Mouse (Mus musculus) intestine, embryonic 16.5 days (tissue): Measurements from ENCODE around the gene Adam11. TPM values are rescaled to one million over a fixed set of nuclear protein-coding genes. Genes with fewer than 3 reads are reported as not detected.
A peak's percentile ranks its signal among the peaks of the same experiment; 100 is the strongest.

Source experiments
- ATAC-seq: fragments of 200-750 bp; cut with Nextera tagmentation; 2 replicates; pipeline ENCODE4 v1.8.0; 2017; ENCODE audit warnings: moderate TSS enrichment, moderate library complexity
- H3K27ac ChIP-seq: fragments of 300-500 bp; sonication (generic); 2 replicates; pipeline ENCODE4 v1.5.1; 2014; ENCODE audit warnings: mild to moderate bottlenecking, low read length
- H3K27me3 ChIP-seq: fragments of 300-500 bp; sonication (generic); replicated peaks from 2 replicates; pipeline ENCODE4 v1.6.1; 2014; ENCODE audit warnings: low read length, control low read depth, mixed read lengths; ENCODE audit not compliant: control insufficient read depth, insufficient read depth
- H3K36me3 ChIP-seq: fragments of 300-500 bp; sonication (generic); 2 replicates; pipeline ENCODE4 v1.6.1; 2014; ENCODE audit warnings: low read length, control low read depth; ENCODE audit not compliant: control insufficient read depth, insufficient read depth
- H3K4me1 ChIP-seq: fragments of 300-500 bp; sonication (generic); 2 replicates; pipeline ENCODE4 v1.6.1; 2014; ENCODE audit warnings: low read length, control low read depth, mixed read lengths; ENCODE audit not compliant: control insufficient read depth, insufficient read depth
- H3K4me2 ChIP-seq: fragments of 300-500 bp; sonication (generic); 2 replicates; pipeline ENCODE4 v1.6.1; 2014; ENCODE audit warnings: low read depth, low read length, control low read depth
- H3K4me3 ChIP-seq: fragments of 300-500 bp; sonication (generic); 2 replicates; pipeline ENCODE4 v1.5.1; 2014; ENCODE audit warnings: mild to moderate bottlenecking, low read length
- H3K9ac ChIP-seq: fragments of 300-500 bp; sonication (generic); 2 replicates; pipeline ENCODE4 v1.6.1; 2014; ENCODE audit warnings: low read depth, low read length
- H3K9me3 ChIP-seq: fragments of 300-500 bp; sonication (generic); 2 replicates; pipeline ENCODE4 v1.6.1; 2016; ENCODE audit warnings: low read length, control low read depth; ENCODE audit not compliant: control insufficient read depth
- WGBS: fragments of 180-500 bp; shearing (Covaris S2); extraction: QIAGEN DNeasy Blood & Tissue Kit; methylation state at CpG from one replicate; pipeline ENCODE4 v1.1.7; 2014; 5-methylcytosine and 5-hydroxymethylcytosine counted together
- polyA plus RNA-seq: library from polyadenylated mRNA; unstranded; fragments of >200 nt; fragmentation: Nextera tagmentation; extraction: Ambion mirVana; gene quantifications from 2 replicates; pipeline ENCODE4 v1.2.1, GENCODE M21; 2015

The Adam11 gene
- polyA plus RNA-seq, 1 experiment from 2014 or later = 3.1 TPM

GRCm38 (mm10) chr11:102763009-102763767 lies 1.9 kb downstream of the Adam11 start:
- Histone ChIP-seq H3K36me3 (no peaks in the 10 kb centered on the region), H3K27ac (no peak overlapping the region), H3K27me3 (peaks cover 14% of the 10 kb centered on the region; the same call in 1 of the 2 replicates), H3K9me3 (no peaks in the 10 kb centered on the region), H3K4me1 (peaks cover 6% of the 10 kb centered on the region), H3K9ac (no peak overlapping the region), H3K4me3 (no peak overlapping the region), H3K4me2 (no peak overlapping the region)
- WGBS = 66% methylated on average over 11 of the region's 11 CpGs
- no peak for ATAC-seq

DNA sequence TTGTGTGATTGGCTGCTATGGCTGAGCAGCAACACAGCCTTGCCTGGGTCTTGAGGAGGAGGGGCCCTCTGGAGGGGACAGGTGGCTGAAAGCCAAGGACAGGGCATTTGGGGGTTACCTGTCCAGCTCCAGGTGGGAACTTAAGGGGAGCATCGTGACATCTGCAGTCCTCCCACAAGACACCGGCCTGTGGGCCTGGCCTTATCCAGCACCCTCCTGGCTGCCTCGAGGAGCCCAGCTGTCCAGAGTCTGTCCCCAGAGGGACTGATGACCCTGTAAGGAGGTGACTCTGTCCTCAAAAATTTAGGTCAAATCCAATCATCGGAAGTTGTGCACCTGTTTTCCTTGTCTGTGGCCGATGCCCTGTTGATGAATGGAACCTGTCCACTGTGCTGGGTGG lies 4.2 kb downstream of the Adam11 start:
- Histone ChIP-seq H3K4me1 (peaks cover 12% of the 10 kb centered on the region), H3K9me3 (no peaks in the 10 kb centered on the region), H3K9ac (no peak overlapping the region), H3K4me2 (no peak overlapping the region), H3K36me3 (no peaks in the 10 kb centered on the region), H3K4me3 (no peak overlapping the region), H3K27me3 (peaks cover 13% of the 10 kb centered on the region; the same call in 1 of the 2 replicates), H3K27ac (no peak overlapping the region)
- no peak for ATAC-seq
- 72% methylated on average over 5 of the region's 5 CpGs for WGBS

DNA sequence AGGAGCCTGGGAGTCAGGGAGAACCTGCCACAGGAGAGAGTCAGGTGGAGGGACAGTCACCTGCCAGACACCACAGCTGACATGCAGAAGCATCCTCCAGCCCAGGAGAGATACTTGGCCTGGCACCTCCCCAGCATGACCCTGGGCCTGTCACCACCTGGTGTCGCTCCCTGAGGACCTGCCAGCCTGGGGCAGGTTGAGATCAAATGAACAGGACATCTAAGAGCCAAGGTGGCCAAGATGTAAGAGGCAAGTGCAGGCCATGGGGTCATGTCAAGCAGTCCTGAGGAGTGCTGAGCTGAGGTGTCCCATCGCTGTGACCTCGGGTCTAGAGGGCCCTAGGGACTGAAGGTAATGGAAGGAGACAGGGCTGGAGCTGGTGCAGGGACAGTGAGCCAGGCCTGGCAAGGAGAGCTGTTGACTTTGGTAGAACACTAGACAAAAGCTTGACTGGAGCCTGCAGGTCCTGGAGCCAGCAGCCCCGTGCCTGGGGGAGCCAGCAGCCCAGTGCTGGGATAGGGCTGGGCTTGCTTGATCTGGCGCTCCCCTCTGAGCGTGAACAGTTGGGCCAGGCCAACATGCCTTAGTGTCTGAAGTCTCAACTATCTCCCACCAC lies 5.9 kb downstream of the Adam11 start:
- no peak overlapping the region for H3K4me2 ChIP-seq
- no peaks in the 10 kb centered on the region for H3K36me3 ChIP-seq
- H3K9ac ChIP-seq = no peak overlapping the region
- H3K27ac ChIP-seq = no peak overlapping the region
- 69% methylated on average over 6 of the region's 6 CpGs for WGBS
- no peaks in the 10 kb centered on the region for H3K9me3 ChIP-seq
- no peak for ATAC-seq
- no peak overlapping the region for H3K4me3 ChIP-seq
- H3K4me1 ChIP-seq = peaks cover 11% of the 10 kb centered on the region
- peaks cover 5% of the 10 kb centered on the region; the same call in 1 of the 2 replicates for H3K27me3 ChIP-seq

DNA sequence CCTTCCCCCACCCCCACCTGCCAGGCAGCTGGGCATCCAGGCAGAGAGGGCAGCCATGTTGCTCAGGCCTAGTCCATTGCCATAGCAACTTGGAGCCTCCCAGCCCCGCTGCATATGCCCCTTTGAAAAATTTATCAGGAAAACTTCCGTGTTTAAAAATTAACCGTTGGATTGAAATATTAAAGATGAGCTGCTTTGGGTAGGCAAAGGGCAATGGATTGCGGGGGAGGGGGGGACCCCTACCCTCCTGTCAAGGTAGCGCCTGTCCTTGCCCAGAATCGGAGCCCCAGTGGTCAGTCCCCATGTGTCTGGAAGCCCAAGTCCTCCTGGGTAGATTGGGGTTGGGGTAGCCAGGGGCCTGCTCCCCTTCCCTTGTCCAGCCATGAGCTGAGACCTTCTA lies 7.9 kb downstream of the Adam11 start:
- no peak overlapping the region for H3K4me2 ChIP-seq
- no peaks in the 10 kb centered on the region for H3K9me3 ChIP-seq
- 81% methylated on average over 6 of the region's 6 CpGs for WGBS
- no peaks in the 10 kb centered on the region for H3K36me3 ChIP-seq
- no peak for ATAC-seq
- H3K4me1 ChIP-seq = peaks cover 11% of the 10 kb centered on the region
- H3K27ac ChIP-seq = no peak overlapping the region
- no peak overlapping the region for H3K4me3 ChIP-seq
- H3K9ac ChIP-seq = no peak overlapping the region
- H3K27me3 ChIP-seq = no peaks in the 10 kb centered on the region

- ATAC-seq = no peak
- WGBS = 73% methylated on average over 12 of the region's 12 CpGs
- Histone ChIP-seq H3K4me3 (no peak overlapping the region), H3K4me1 (peaks cover 14% of the 10 kb centered on the region), H3K27ac (no peak overlapping the region), H3K36me3 (no peaks in the 10 kb centered on the region), H3K9ac (0 out of 2 replicates have a peak overlapping the region, but pooled peaks have one; percentile 37), H3K9me3 (no peaks in the 10 kb centered on the region), H3K4me2 (no peak overlapping the region), H3K27me3 (no peaks in the 10 kb centered on the region)
Observed at GRCm38 (mm10) chr11:102769993-102770661, 8.9 kb downstream of the Adam11 start.

GRCm38 (mm10) chr11:102770662-102771435 lies 9.6 kb downstream of the Adam11 start:
- Histone ChIP-seq H3K27ac (no peak overlapping the region), H3K4me2 (no peak overlapping the region), H3K9ac (0 out of 2 replicates have a peak overlapping the region, but pooled peaks have one; percentile 37), H3K4me1 (peaks cover 17% of the 10 kb centered on the region), H3K4me3 (no peak overlapping the region), H3K9me3 (no peaks in the 10 kb centered on the region), H3K36me3 (no peaks in the 10 kb centered on the region), H3K27me3 (no peaks in the 10 kb centered on the region)
- whole genome bisulfite sequencing = 37% methylated on average over 15 of the region's 15 CpGs
- no peak for ATAC-seq

DNA sequence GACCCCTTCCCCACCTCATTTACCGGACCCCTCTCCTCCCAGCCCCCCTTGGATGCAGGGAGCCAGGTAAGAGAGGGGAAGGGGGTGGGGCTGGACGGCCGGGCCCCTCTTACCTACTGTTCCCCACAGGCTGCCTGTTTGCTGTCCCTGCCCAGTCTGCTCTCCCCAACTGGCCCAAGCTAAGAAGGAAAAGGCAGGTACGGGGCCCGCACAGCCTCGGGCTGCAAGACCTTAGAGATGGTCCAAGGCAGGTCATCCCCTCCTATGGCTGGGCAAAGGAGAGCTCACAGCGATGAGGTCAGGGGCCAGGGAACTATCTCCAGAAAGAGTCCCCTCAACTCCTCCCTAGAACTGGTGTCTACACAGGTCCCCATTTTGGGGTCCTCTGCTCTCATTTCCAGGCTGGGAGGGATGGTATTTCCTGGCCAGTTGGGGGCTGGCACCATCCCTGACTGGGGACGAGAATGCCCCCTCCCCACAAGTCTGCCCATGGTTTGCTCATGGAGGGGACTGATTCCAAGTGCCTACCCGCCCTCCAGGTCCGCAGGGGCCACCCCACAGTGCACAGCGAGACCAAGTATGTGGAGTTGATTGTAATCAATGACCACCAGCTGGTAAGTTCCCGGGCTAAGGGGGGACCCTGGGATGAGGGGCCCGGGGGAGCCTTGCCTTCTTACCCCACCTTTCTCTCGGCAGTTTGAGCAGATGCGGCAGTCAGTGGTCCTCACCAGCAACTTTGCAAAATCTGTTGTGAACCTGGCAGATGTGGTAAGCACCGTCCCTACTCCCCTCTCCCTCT lies 10.9 kb downstream of the Adam11 start:
- no peaks in the 10 kb centered on the region for H3K27me3 ChIP-seq
- no peak for ATAC-seq
- H3K4me1 ChIP-seq = peaks cover 17% of the 10 kb centered on the region
- no peak overlapping the region for H3K4me3 ChIP-seq
- H3K9ac ChIP-seq = no peak overlapping the region
- H3K4me2 ChIP-seq = no peak overlapping the region
- no peaks in the 10 kb centered on the region for H3K9me3 ChIP-seq
- H3K27ac ChIP-seq = no peak overlapping the region
- H3K36me3 ChIP-seq = no peaks in the 10 kb centered on the region
- WGBS = 34% methylated on average over 16 of the region's 16 CpGs

DNA sequence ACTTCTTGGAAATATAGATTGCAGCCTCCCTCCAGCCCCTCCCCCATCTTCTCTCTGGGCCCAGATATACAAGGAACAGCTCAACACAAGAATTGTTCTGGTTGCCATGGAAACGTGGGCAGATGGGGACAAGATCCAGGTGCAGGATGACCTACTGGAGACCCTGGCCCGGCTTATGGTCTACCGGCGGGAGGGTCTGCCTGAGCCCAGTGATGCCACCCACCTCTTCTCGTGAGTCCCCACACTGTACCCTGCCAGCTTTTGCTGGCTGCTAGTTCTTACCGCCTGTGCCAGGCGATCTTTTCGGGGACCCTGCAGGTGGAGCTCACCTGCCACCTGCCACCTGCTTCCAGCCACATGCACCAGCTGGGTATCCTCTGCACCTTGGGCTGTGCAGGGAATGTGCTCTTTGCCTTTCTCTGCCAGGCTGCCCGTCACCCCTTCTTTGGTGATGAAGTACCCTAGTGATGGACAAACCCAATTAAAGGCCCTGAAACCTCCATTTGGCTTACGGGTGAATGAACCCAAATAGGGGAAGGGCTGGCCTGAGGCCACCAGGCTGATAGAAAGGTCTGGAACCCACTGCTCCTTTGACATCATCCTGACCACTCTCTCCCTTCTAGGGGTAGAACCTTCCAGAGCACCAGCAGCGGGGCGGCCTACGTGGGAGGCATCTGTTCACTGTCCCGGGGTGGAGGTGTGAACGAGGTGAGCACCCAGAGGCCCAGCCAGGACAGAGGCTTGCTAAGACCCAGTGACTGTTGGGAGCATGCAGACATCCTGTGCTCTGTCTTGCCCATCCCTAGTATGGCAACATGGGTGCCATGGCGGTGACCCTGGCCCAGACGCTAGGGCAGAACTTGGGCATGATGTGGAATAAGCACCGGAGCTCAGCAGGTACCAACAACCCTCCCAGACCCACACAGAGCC lies 11.8 kb downstream of the Adam11 start:
- H3K27me3 ChIP-seq = no peaks in the 10 kb centered on the region

More for the DNA sequence above, 11.8 kb downstream of the Adam11 start:
- Histone ChIP-seq H3K4me1 (peaks cover 20% of the 10 kb centered on the region), H3K36me3 (no peaks in the 10 kb centered on the region), H3K4me3 (no peak overlapping the region), H3K27ac (no peak overlapping the region), H3K9me3 (no peaks in the 10 kb centered on the region), H3K4me2 (no peak overlapping the region), H3K9ac (no peak overlapping the region)
- 70% methylated on average over 18 of the region's 18 CpGs for WGBS
- no peak for ATAC-seq
